Mouse (Mus musculus): Measurements from ENCODE around the gene Sept10.

Sept10 gene

GRCm38 (mm10) chr10:59223890-59224289 lies 2.2 kb upstream of the Sept10 start:
- no peak for DNase-seq

- DNase-seq = no peak
Measured at GRCm38 (mm10) chr10:59223301-59223700, 1.7 kb upstream of the Sept10 start.

- peak; percentile 56 for DNase-seq
Measured at GRCm38 (mm10) chr10:59222271-59223101, 839 bp upstream of the Sept10 start.

GRCm38 (mm10) chr10:59220824-59221472 lies 699 bp downstream of the Sept10 start:
- DNase-seq = no peak

DNA sequence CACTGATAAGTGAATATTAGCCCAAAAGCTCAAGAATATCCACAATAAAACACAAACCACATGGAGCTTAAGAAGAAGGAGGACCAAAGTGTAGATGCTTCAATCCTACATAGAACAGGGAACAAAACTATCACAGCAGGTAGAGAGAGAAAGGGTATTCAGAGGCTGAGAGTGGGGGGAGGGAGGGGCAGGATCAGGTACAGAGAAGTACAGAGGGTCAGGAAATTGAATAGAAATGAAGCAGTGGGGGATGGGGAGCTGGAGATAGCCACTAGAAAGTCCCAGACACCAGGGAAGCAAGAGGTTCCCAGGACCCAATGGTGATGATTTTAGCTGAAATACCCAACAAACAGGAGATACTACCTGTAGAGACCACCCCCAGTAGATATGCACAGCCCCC lies 21.6 kb downstream of the Sept10 start:
- DNase-seq = no peak

DNA sequence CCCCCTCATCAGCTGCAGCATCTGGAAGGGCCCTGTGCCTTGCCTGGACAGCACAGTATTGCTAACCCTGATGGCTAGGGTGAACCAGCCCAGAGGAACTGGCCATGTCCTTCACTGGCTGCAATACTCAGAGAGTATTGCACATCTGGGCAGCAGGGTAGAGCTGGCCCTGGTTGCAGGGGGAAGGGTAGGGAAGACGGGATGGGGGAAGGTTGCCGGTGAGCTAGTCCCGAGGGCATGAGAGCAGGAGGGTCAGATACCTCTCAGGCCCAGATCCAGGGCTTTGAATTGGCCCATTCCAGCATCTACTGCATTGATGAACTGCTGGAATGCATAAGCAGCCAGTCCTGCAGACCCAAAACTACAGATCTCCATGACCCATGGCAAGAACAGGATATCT lies 24.9 kb downstream of the Sept10 start:
- no peak for DNase-seq

DNA sequence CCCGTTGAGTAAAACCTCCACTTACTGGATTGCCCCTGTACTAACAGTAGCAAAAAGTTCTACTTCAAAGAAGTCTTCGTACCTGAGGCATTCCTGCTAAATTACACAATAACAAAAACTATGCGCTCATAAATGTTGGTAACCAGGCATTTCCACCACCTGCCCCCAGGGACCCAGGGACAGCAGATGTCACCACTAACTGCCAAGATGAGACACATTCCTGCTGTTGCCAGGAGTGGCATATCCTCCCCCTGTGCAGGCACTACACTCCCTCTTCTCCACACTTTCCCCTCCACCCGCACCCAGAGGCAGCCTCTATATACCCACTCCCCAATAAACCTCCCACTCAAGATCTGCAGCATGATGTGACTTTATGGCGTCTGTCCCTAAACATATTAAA lies 26.8 kb downstream of the Sept10 start:
- DNase-seq = no peak

- DNase-seq = no peak
Measured at GRCm38 (mm10) chr10:59182306-59182705, 39.3 kb downstream of the Sept10 start.

DNA sequence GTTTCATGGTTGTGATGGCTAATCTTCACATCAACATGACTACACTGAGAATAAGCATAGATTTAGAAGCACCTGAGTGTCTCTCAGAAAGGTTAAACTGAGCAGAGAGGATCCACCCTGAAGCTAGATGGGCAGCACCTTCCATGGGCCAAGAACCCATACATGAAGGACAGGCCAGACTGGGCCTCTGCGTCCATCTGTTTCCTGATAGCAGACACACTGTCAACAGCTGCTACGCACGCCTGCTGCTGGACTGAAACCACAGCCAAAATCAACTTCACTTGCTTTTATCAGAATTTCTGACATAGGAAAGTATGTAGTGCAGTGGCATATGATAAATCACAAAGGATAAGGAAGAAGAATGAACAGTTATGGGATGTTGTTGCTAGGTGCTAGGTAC lies 42.0 kb downstream of the Sept10 start:
- DNase-seq = no peak

DNA sequence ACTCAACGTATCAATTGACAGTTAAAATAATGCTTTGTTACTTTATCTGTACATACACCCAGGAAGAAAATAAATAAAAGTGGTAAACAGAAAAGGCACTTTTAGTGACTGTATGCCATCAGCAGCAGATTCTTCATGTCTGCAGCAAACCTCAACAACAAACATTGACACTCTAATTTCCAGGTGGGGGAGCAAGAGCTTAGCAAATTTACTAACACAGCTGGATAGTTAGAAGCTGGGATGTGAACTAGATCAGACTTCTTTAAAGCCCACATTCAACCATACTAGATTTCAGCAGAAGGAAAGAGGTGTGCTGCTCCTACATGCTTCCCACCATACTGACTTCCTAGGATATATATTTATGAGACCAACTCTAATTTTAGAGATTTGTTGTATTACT lies 49.1 kb downstream of the Sept10 start:
- no peak for DNase-seq

DNA sequence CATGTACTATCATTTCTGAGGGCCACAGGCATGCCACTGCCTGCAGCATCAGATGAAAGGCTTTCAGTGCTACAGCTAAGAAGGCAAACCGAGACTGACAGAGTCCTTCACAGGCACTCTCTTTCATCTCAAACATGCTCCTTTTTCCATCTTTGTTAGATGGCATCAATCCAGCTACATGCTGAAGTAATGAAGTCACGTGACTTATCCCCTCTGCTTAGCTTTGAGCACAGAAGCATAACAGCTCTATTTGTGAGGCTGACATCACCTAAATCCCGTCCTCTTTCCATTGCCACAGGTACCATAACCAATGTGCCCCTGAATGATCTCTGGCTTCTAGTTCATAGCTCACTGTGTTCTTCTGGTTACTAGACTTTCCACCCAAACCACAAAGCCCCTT lies 50.6 kb downstream of the Sept10 start:
- no peak for DNase-seq

- DNase-seq = no peak
Measured at GRCm38 (mm10) chr10:59166104-59166944, 55.3 kb downstream of the Sept10 start.

GRCm38 (mm10) chr10:59162185-59162897 lies 59.3 kb downstream of the Sept10 start:
- no peak for DNase-seq

DNA sequence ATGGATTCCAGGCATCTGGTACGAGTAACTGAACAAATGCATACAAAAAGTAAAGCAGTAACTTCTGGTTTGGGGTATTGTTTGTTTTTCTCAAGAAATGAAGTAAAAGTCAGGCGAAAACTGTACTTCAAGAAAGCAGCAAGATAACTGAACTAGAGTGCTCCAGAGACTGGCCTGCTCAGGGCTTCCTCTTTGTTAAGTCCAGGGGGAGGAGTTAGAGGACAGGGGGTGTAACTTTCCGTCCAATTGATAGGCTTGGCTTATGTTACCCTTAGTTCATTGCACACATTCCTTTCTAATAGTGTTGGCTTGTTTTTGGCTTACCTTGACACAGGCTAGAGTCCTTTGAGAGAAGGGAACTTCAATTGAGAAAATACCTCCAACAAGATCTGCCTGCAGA lies 63.0 kb downstream of the Sept10 start:
- no peak for DNase-seq

GRCm38 (mm10) chr10:59152544-59153081 lies 69.0 kb downstream of the Sept10 start:
- no peak for DNase-seq

- no peak for DNase-seq
Measured at GRCm38 (mm10) chr10:59150938-59151657, 70.5 kb downstream of the Sept10 start.

DNA sequence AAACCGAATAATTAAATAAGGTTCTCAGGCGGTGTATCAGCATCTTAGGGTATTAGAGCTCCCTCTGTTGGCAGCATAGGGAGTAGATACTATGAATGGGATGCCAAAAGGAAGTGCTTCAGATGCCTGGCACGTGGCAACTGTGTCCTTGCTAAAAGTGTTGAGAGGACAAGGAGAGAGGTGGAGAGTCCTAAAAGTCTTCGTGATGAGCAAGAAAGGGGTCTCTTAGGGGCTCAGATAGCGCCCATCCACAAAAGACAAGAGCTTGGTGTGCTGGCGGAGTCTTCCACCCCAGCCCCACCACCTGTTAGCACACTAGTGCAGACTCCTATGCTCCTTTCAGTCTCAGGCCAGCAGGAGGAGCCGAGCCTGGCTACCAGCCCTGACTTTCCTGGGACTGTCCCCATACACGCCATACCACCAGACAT lies 71.7 kb downstream of the Sept10 start:
- peak; percentile 9 for DNase-seq

DNA sequence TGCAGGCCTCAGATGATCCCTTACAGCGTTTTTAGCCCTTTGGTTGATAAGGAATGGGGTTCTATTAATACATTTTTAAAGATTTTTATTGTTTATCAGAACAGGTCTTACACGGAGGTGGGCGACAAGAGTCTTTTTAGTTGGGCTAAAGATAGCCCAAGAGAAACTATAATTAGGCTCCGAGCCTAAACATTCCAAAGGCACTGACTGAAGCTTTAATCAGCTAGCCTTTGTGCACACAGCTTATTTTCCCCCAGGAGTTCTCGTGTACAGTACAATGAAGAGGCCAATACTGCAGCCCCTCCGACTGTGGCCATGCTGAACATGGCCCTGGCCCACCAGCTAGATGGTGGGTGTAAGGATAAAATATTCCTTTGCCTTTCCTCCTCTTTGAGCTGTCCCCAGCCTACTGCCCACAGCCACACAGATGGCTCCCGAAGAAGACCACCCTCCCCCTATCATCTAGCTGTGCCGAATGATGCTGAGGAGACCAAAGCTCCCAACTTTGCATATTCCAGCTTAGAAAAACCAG lies 88.1 kb downstream of the Sept10 start:
- DNase-seq = no peak

DNA sequence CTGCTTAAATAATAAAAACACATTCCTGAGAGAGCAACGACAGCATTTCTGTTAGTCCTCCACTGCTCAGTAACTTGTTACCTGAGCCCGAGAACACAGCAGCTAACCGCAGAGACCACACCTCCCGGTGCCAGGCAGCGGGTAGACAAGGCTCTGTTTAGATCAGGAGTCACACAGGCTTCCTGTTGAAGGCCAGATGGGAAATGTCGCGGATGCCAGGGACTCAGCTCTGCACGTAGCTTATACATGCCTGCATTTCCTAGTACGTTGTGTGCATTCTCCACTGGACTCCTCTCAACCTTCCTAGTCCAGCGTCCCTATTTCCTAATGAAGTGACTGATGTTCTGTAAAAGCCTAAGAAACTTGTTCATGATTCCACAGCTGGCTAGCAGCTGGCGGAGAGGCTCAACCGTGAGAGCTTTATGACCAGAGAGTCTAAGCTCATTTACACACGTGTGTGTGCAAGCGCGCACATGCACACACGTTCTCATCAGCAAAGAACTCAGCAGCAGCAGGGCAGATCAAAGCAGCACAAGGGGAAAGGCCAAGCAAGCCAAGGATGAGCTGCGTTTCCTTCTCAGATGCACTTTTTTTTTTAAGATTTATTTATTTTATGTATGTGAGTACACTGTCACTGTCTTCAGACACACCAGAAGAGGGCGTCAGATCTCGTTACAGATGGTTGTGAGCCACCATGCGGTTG lies 89.6 kb downstream of the Sept10 start:
- DNase-seq = no peak

DNA sequence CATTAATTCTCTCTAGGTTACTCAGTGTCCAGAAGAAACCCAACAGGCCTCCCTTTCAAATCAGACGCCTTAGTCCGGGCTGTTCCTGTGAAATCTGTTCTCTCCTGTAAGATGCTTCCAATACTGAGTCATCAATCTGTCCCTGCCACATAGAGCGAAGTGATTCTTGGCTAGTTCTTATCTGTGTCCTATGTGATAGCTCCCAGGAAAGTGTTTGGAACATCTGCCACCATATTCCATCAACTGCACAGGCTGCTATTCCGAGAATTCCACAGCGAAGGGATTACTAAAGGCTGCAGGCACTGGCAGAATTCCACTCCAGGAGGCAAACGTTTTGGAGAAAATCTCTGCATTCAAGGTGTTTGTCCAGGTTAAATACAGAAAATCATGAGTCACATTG lies 94.0 kb downstream of the Sept10 start:
- no peak for DNase-seq

GRCm38 (mm10) chr10:59125497-59125896 lies 96.2 kb downstream of the Sept10 start:
- no peak for DNase-seq

Data from cerebellum, adult 11-12 months (tissue).